Mouse (Mus musculus) spleen, postnatal 14 days (tissue): ENCODE results near the gene Serpinb3b.
"Not testable (repeated sequence)": the region's sequence is repeated elsewhere in the genome, so short reads cannot be mapped to it uniquely, and the experiment has no call there.

Source experiments
- DNase-seq, 2 experiments: peaks; one replicate each; pipeline ENCODE4 v3.0.0; 2021 to 2022; ENCODE audit warnings: low spot score in 2 of 2

Serpinb3b gene

DNA sequence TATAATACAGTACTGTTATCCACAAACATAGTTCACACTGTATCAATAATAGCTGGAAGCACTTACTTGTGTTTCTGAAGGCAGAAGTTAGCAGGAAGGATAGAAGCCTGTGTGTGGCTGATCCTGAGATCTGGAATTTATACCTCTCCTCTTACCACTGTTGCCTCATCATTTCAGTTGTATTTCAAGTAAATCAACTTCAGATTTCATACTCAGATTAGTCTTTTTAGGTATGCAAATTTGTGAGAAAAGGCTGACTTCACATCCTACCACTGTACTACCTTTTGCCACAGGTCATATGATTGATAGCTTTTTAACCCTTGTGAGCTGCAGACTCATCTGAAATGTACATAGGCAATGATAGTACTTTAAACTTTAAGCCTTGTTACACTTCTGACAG, at the start of gene Serpinb3b, which contains the start of gene Serpinb3c:
Serpinb3b (minus strand) TSS at position 101 of the 400 bp plus-strand sequence.
Serpinb3c (minus strand) TSS at position 111 of the 400 bp plus-strand sequence.
- not testable (repeated sequence) for DNase-seq

DNA sequence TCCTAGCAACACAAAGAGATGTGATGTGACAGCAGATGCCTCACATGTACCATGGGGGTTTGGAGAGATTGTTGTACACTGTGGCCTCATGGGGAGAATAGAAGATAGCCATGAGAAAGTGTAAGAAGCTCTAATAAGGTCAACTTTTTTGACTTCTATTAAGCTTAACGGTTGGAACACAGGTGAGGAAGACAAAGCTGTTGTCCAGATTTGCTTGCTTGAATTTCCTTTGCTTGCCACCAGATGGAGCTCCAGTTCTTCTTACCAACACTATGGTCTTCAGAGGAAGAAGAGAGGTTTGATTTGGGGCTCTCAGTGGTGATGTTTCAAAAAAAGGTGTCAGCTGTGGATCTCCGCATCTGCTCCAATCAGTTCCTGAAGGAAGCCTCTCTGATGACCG, 35.0 kb downstream of the Serpinb3b start:
- not testable (repeated sequence) for DNase-seq

DNA sequence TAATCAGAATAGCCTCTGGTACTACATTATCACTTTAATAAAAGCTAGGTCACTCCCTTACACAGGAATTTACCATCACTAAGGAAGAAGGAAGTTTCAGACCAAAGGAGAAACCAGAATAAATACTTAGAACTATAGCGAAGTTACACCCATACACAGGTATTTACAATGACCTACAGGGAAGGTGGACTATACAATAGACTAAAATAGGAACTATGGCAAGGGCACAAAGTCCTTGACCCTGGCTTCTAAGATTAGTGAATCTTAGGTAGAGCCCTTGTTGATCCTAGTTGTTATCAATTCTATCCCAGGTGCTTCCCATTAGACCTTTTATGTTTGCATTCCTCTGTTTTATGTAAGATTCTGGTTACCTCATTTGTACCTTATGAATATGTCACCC, 60.9 kb downstream of the Serpinb3b start:
- not testable (repeated sequence) for DNase-seq

DNA sequence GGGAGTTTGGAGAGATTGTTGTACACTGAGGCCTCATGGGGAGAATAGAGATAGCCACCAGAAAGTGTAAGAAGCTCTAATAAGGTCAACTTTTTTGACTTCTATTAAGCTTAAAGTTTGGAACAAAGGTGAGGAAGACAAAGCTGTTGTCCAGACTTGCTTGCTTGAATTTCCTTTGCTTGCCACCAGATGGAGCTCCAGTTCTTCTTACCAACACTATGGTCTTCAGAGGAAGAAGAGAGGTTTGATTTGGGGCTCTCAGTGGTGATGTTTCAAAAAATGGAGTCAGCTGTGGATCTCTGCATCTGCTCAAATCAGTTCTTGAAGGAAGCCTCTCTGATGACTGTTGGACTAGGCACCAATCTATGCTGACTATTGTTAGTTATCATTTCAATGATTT, 150.7 kb downstream of the Serpinb3b start:
- not testable (repeated sequence) for DNase-seq
